9 mouse cellular contexts compared by ENCODE assay signal in genomic region chr7:105482426-105482825, GRCm38 (mm10). TPM values are rescaled to one million over a fixed set of nuclear protein-coding genes. Genes with fewer than 3 reads are reported as not detected.
DNase-seq lines count a peak whose midpoint lies in the region; TF ChIP-seq lines count a peak whose summit lies in the region.
"Had no signal": no experiment of that assay in that cellular context is flagged by ENCODE, and none has a peak within 500 bp of the region (broad histone marks: within the 10 kb centered on the region; RNA-seq: fewer than 3 reads in every experiment).

No protein-coding gene starts in this region.

- TF ChIP-seq POLR2A in heart, adult 2 months (IDR thresholded peaks at IDR 0.05; ENCODE audit: insufficient read depth, low read depth, low read length), result no peak
- no peak for TF ChIP-seq POLR2A in kidney, adult 2 months (IDR thresholded peaks at IDR 0.05; ENCODE audit: low read depth, low read length)

- H3K9ac ChIP-seq in heart, adult 2 months (ENCODE audit: low read depth, low read length), result peak overlapping the region; percentile 94
- H3K9ac ChIP-seq: liver, embryonic 14.5 days had no signal

- peaks cover 7% of the 10 kb centered on the region for H3K4me1 ChIP-seq in heart, adult 2 months (ENCODE audit: control insufficient read depth, insufficient read depth, low read length)
- no peaks in the 10 kb centered on the region for H3K4me1 ChIP-seq in kidney, adult 2 months (ENCODE audit: control insufficient read depth, insufficient read depth, low read length)

- no peaks in the 10 kb centered on the region for H3K27me3 ChIP-seq in heart, adult 2 months (ENCODE audit: control insufficient read depth, insufficient read depth, low read length)
- no peaks in the 10 kb centered on the region for H3K27me3 ChIP-seq in kidney, adult 2 months (replicated peaks; ENCODE audit: control insufficient read depth, insufficient read depth, low read length)

- 37% methylated on average over 8 of the region's 8 CpGs for WGBS in heart, adult 2 months
- WGBS in kidney, adult 2 months, result 56% methylated on average over 8 of the region's 8 CpGs

- no peaks in the 10 kb centered on the region for H3K79me2 ChIP-seq in heart, adult 2 months (replicated peaks; ENCODE audit: control insufficient read depth, insufficient read depth, low read length)

- H3K27ac ChIP-seq in heart, adult 2 months, result peak overlapping the region; percentile 97
- peak overlapping the region; percentile 49 for H3K27ac ChIP-seq in kidney, adult 2 months (ENCODE audit: insufficient read depth, low read depth, low read length)
- H3K27ac ChIP-seq: liver, embryonic 14.5 days had no signal

- H3K36me3 ChIP-seq in heart, adult 2 months (ENCODE audit: control insufficient read depth, insufficient read depth, low read length), result peaks cover 3% of the 10 kb centered on the region
- no peaks in the 10 kb centered on the region for H3K36me3 ChIP-seq in kidney, adult 2 months (ENCODE audit: control insufficient read depth, insufficient read depth, low read length)

- intact Hi-C loops in heart, adult 2 months (cut with DNase I), result loop anchor here (2.0 kb wide), 1 partner anchor 32 kb away; no protein-coding TSS in a partner anchor

- peak; percentile 82 for DNase-seq in urinary bladder, postnatal 14 days (ENCODE audit: low spot score)
- DNase-seq in urinary bladder, postnatal 10 days (ENCODE audit: low spot score), result no peak
- DNase-seq in heart, adult 2 months, result peak; percentile 70 to 77
- peak; percentile 57 for DNase-seq in kidney, adult 2 months
- DNase-seq in lung, postnatal 14 days, result peak; percentile 46
- DNase-seq in urinary bladder, postnatal 25 days (ENCODE audit: low spot score), result peak; percentile 42
- DNase-seq in layer of hippocampus, adult 8-10 months (ENCODE audit: low spot score in 2 of 2), result no peak
- no peak for DNase-seq in MN1 (ENCODE audit: low spot score)

- no peak for TF ChIP-seq CTCF in heart, adult 2 months (IDR thresholded peaks at IDR 0.05)
- TF ChIP-seq CTCF in kidney, adult 2 months (conservative IDR thresholded peaks at IDR 0.05; ENCODE audit: insufficient read depth, insufficient read length, low read depth, low read length), result no peak

- TF ChIP-seq EP300 in heart, adult 2 months (IDR thresholded peaks at IDR 0.05; ENCODE audit: insufficient read depth, low read depth, low read length), result no peak

- H3K4me3 ChIP-seq in heart, adult 2 months, result peak overlapping the region; percentile 78
- H3K4me3 ChIP-seq in kidney, adult 2 months (ENCODE audit: insufficient read depth, low read depth, low read length), result peak overlapping the region; percentile 50; the same call in 1 of the 2 replicates

RNA-seq across cellular contexts. Expression of gene Cavin3, which starts 0.3 kb away (rescaled TPM):
- total RNA-seq in heart, adult 2 months (2021), result 10 to 100 TPM; 17.5 to 24.0 TPM
- polyA plus RNA-seq in heart, adult 2 months (2012; rRNA removed), result 18.0 and 21.0 TPM in 2 replicates
- 21.4 and 27.9 TPM in 2 replicates for polyA plus RNA-seq in kidney, adult 2 months (2012; rRNA removed)
- total RNA-seq in layer of hippocampus, adult 8-10 months (2022), result 10 to 100 TPM; 11.0 to 14.1 (median 12.4) TPM

RNA-seq across cellular contexts. Expression of gene Cckbr, which starts 56.9 kb away (rescaled TPM):
- total RNA-seq in heart, adult 2 months (2021), result not detected
- not detected in 2 replicates for polyA plus RNA-seq in heart, adult 2 months (2012; rRNA removed)
- 0.14 and 0.22 TPM in 2 replicates for polyA plus RNA-seq in kidney, adult 2 months (2012; rRNA removed)
- 10 to 100 TPM in 1 of 4 experiments, 1 to 10 TPM in 3; 8.6 to 10.8 (median 9.4) TPM for total RNA-seq in layer of hippocampus, adult 8-10 months (2022)
- polyA plus RNA-seq: liver, embryonic 14.5 days had no signal

Comparison
In these comparisons a context has a peak if more than half of its experiments do, and no peak if none do; other contexts are left out.
1. DNase-seq: peak in urinary bladder, postnatal 14 days (single experiment), heart, adult 2 months (2 of 2), kidney, adult 2 months (single experiment), lung, postnatal 14 days (single experiment) and urinary bladder, postnatal 25 days (single experiment); none in urinary bladder, postnatal 10 days (single experiment), layer of hippocampus, adult 8-10 months (0 of 2) and MN1 (single experiment).
2. RNA of gene Cckbr, which starts 56.9 kb away (total RNA-seq): 8.6 to 10.8 TPM in layer of hippocampus, adult 8-10 months; not detected in heart, adult 2 months; every median in the first group is over 4 times any median in the second.